Mouse (Mus musculus) kidney, postnatal 10 days (tissue): ENCODE results near the gene Gm6899.

Experiments used
- DNase-seq: peaks from one replicate; pipeline ENCODE4 v3.0.0; 2021; ENCODE audit warnings: mixed read lengths

The Gm6899 gene

GRCm38 (mm10) chr11:26593061-26594059 is at the start of gene Gm6899, which contains the start of gene Vrk2:
Gene Gm6899 (plus strand): TSS chr11:26593241.
Gene Vrk2 (minus strand): TSS chr11:26593999.
- peak; percentile 88 for DNase-seq

DNA sequence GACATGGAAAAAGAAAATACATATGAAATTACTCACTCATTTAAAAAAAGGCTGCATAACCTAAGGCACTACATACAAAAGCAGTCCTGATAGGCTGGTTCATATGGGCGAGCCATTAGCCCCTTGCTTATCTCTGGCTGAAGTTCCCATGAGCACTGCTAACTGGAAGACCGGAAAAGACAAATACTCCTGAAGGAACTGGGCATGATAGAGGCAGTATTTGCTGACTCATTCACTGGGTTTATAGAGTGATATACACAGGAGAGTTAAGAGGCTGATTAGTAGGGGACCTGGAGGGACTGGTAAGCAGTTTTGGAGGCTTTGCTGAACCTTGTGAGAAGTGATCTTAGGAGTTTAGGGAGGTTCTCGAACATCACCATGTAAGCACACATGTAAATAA is 41.5 kb upstream of the Gm6899 start:
- DNase-seq, result no peak

DNA sequence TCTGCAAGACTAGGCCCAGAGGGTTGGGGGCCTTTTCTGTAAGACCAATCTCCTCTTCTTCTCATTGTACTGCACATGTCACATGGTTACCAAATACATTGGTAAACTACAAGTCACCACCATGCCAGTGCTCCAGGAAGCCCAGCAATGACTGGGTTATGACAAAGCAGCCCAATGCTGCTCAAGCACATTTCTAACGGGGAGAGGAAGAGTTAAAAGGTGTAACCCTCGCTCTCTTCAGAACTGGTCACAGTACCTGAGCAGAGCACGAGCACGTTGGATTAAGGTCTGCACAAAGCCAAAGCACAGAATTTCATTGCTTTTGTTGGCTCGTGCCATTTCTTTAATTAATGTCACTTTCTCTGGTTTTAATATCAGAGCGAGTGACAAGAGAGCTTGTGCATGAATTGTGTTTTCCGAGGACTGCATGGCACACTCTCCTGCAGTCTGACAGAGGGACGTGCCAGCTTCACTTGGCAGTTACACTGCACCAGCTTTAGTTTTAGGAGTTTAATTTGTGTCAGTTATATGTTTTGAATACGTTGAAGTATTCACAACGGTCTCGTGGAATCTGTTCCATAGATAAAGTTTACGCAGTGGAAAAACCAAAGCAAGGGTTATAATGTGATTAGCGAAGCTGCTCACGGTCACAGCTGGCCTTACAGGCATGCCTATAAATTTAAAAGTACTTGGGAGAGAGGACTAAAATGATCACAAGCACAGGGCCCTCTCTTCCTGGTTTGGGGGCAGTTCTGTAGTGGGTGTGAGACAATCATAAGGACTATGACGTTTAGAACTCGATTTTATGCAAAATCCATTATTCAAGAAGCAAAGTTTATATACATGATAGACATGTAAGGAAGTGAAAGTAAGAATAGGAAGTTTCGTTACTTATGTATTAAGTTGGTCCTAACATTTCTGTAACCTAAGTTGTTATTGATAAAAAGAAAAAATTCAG is 7.4 kb upstream of the Gm6899 start:
- DNase-seq, result no peak

DNA sequence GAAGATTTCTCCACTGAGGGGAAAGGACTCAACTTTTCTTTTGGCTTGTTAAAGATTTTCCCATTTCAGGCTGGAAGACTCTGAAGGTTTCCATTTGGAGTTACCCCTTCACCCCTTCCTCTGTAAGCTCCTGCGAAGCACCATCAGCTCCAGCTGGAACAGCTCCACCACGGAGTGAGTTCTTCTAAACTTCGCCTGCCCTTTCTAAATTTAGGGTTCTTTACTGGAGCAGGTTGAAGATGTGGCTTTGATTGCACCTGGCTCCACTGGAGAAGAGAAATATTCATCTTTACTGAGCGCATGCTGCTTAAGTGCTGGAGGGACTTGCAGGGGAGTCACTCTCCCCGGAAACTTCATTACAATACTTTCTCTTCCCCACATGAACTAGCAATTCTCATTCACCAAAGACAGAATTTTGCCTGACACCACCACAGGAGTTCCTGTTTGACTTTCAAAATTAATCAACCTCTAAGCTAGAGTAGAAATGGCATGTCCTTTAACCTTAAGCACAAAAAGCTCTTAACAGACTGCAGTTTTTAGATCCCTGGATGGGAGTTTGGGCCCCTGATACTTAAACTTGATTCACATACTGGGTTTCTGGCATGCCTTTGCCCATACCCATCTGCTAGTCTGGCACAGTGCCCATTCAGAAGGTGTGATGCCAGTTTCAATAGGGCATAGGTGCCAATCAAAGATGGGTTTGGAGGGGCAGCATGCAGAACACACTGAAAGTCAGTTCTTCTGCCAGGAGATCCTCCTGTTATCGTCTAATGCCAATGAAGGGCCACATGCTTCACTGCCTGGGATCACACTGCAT is 6.5 kb upstream of the Gm6899 start:
- DNase-seq, result no peak

- no peak for DNase-seq
These were observed 5.9 kb upstream of the Gm6899 start for GRCm38 (mm10) chr11:26587184-26587524.

- DNase-seq, result no peak
These were observed 517 bp upstream of the Gm6899 start for GRCm38 (mm10) chr11:26592395-26593053.

DNA sequence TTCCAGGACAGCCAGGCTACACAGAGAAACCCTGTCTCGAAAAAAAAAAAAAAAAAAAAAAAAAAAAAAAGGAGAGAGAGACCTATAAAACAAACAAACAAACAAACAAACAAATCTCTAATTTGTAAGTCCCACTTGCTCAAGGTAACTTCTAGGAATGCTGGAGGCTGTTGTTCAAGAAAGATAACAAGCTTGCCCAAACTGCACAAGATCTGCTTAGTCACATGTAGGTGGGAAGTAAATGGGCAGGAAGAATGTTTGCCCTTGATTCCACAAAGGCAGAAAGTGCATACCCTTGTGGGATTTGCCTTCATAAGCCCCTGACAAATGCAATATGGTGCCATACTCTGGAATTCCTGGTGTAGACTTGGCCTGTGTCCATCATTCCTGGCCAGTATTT is 1.4 kb downstream of the Gm6899 start:
- DNase-seq, result no peak

DNA sequence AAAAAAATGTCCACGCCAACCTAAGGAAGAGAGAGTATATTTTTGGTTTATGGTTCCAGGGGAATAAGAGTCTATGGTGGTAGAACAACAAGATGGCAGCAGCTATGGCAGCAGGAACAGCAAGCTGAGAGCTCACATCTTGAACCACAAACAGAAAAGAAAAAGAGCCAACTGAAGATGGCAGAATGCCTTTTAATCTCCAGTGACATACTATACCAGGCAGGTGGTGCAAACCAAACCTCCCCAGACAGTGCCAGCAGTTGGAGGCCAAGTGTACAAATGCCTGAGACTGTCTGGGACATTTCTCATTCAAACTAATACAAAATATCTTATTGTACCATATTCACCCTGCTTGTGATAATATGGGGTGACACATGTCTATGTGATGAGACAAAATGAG is 3.1 kb downstream of the Gm6899 start:
- DNase-seq, result no peak

DNA sequence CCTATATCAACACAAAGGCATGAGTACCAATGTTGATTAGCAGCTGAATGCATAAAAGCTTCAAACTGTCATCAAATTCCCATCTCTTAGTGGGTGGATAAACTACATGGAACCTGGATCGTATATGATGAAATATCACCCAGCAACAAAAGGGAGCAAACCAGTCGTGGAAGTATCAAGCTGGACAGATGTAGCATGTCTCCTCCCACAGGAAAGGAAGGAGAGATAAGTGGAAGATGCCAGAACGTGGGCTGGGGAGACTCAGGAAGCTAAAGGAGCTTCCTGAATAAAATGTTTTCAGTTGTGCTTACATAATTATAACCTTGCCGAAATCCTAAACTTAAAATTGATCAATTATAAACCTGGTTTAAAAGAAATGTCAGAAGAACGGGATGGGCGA is 4.1 kb downstream of the Gm6899 start:
- DNase-seq, result no peak

GRCm38 (mm10) chr11:26597761-26598160 is 4.7 kb downstream of the Gm6899 start:
- DNase-seq, result no peak

- DNase-seq, result no peak
These were observed 5.8 kb downstream of the Gm6899 start for GRCm38 (mm10) chr11:26598876-26599275.

DNA sequence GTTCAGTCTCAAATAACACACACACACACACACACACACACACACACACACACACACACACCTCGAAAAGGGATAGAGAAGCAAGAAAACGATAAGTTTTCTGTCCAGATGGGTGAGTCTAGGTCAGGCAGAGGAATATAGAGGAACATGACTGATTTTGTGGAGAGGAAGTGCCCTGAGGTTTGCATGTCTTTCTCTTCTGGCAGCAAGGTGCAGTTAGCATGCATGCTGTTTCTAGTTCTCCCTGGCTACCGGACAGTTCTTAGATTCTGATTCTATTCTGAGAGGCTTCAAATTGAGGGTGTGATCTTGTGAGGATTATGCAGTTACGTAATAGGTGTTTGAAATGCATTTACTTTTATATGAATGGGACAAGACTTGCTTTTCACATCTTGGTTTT is 7.7 kb downstream of the Gm6899 start:
- DNase-seq, result no peak

GRCm38 (mm10) chr11:26601571-26602175 is 8.6 kb downstream of the Gm6899 start:
- DNase-seq, result no peak

GRCm38 (mm10) chr11:26604061-26604655 is 11.1 kb downstream of the Gm6899 start:
- DNase-seq, result no peak

GRCm38 (mm10) chr11:26608795-26609194 is 15.8 kb downstream of the Gm6899 start:
- DNase-seq, result no peak

DNA sequence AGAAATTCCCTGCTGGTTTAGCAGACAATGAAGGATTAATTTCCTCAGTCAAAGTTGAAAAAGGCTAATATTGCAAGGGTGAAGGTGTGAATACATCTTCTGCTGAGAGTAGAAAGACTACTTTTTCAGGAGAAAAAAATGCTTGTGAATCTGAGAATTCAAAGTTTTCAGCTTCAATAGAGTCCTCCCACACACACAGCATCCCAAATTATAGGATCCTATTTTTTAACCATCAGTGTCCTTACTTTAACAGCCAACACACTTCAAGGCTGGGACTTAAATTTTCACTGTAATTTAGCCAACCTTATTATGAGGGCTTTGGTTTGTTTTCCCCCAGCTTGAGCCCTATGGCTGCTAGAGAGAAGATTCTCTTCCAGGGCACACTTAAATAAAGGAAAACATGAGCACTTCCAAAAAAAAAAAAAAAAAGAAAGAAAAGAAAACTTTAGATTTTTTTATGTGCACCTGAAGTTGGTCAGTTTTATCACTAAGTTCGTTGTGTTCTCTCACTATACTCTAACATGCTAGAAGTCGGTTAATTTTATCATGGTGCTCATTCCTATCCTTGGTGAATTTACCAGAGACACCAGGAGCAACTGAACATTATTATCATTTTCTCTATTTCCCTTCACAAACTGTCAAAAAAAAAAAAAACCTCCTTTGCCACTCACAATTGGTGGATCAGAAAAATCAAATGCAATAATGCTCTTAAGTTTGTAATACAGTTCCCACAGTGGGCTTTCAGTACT is 25.6 kb downstream of the Gm6899 start:
- DNase-seq, result no peak

GRCm38 (mm10) chr11:26622727-26623126 is 29.7 kb downstream of the Gm6899 start:
- no peak for DNase-seq

GRCm38 (mm10) chr11:26636239-26636638 is 43.2 kb downstream of the Gm6899 start:
- DNase-seq, result no peak

- no peak for DNase-seq
These were observed 47.3 kb downstream of the Gm6899 start for GRCm38 (mm10) chr11:26640314-26640785.

GRCm38 (mm10) chr11:26642141-26642540 is 49.1 kb downstream of the Gm6899 start:
- no peak for DNase-seq
